Mouse (Mus musculus) lung, postnatal 4 days (tissue): ENCODE data around the gene Olfr554.
A peak's percentile ranks its signal among the peaks of the same experiment; 100 is the strongest.
"Not testable (repeated sequence)": the region's sequence is repeated elsewhere in the genome, so short reads cannot be mapped to it uniquely, and the experiment has no call there.

Experiments
- DNase-seq, 2 experiments: peaks; one replicate each; pipeline ENCODE4 v3.0.0; 2021

Gene Olfr554

DNA sequence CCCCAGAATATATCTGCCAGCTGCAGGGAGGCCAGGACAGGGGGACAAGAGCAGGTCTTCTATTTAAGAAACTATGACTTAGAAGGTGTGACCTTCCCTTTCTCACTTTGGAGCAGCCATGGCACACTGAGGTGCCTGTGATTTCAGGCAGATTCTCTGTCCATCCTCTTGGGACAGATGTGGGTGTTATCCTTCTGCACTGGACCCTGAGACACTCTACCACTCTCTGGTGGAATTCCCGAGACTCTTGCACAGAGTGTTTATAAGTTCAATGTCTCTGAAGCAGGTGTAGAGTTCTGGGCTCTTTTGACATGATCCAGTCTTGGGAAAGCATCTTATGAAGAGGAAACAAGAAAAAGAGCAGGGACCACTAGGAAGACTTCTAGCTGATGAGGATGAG is at the start of gene Olfr554:
Gene Olfr554, plus strand, starts transcription at position 301 of the 400 bp plus-strand sequence.
- DNase-seq: no peak

DNA sequence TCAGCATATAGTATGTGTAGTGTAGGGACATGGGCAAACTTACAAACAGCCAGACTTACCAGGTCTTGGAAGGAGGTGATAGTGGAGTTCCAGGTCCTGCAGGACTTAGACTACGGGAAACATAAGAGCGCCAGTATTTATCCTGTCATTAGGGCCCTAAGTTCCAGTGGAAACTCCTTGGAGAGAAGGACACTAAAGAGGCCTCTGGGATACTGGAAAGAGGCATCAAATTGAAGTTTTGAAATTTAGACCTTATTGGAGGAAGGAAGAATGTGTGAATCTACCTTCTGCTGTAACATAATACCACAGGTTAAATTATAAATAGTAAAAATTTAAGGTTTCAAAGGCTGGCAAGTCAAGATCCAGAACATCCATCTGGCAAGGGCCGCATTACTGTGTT is 46.4 kb upstream of the Olfr554 start, which contains the start of gene Olfr551:
Gene Olfr551, minus strand, starts transcription at position 101 of the 400 bp plus-strand sequence.
- DNase-seq: no peak

DNA sequence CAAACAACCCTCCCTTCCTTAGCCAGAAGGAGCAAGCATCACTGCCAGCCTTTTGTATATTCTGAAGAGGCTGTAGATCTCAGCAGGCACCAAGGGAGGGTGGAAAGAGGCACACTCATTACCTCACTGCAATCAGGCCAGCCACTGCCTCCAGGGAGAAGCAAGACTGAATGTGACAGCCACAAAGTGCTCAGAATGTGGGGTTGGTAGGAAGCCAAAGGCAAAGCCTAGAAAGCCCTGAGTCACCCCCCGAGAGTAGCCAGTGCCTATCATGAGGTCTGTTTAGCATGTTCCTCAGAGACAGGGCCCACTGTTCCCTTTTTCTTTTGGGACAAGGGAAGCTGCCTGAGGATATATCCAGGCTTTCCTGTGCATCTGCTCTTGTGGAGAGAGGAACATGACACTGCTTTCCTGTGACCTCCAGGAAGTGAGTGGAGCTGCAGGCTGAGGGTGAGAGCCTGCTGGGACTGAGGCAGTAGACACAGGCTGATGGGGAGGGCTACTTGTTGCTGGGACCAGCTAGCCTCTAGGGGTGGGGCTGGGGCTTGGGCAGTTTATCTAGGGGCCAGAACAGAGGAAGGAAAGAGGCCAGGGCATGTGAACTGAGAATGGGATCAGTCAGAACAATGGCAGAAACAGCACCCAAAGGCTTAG is 40.7 kb upstream of the Olfr554 start, which contains the start of gene Olfr552:
Gene Olfr552, plus strand, starts transcription at position 393 of the 654 bp plus-strand sequence.
- no peak for DNase-seq

DNA sequence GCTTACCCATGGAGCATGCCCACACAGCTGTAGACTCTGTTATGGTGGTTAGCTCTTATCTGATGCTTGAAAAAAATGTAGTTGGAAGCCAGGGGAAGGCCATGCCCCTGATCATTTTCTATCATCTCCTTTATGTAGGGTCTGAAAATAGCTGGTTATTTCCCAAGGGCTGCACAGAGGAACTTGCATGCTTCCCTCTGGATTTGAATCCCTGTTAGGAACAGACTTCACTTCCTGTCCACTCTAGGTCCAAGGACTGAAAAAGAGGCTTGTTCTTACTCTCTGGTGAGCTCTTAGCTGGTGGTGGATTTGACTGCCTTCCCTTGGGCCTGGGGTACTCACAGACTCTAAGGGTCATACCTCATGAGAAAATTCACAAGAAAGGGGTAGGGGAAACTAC is 20.1 kb upstream of the Olfr554 start, which contains the start of gene Olfr553:
Gene Olfr553, minus strand, starts transcription at position 101 of the 400 bp plus-strand sequence.
- DNase-seq: no peak

DNA sequence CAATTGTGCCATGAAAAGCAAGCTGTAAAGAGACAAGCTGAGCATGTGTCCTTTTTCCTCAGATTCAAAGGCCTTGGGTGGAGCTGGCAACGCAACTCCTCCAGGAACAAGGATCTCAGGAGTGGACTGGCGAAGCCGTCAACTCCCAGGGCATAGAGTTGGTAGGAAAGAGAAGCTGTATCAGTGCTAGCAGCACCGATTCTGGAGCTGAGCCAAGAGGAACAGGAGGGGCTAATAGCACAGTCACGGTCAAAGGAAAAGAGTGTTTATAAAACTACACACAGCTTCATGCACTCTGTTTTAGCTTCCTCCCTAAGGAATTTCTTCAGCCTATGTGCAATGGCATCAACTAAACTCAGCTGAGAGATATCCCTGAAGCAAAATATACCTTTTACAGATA is 18.6 kb upstream of the Olfr554 start:
- peak; percentile 50 to 52 for DNase-seq

DNA sequence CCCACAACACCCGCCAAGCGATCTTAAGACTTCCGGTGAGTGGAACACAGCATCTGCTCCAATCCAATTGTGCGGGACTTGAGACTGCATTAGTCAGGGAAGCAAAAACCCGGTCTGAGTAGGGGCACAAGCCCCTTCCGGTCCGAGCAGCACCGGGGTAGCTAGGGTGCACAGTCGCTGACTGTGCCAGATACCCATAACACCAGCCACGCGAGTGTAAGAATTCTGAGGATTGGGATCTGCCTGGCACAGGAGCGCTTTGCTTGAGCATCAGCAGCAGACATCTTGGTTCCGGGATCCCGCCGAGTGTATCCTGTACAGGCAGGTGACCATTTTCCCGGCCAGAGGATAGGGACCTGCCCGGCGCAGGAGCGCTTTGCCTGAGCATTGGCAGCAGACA is 17.9 kb upstream of the Olfr554 start:
- DNase-seq: not testable (repeated sequence)

DNA sequence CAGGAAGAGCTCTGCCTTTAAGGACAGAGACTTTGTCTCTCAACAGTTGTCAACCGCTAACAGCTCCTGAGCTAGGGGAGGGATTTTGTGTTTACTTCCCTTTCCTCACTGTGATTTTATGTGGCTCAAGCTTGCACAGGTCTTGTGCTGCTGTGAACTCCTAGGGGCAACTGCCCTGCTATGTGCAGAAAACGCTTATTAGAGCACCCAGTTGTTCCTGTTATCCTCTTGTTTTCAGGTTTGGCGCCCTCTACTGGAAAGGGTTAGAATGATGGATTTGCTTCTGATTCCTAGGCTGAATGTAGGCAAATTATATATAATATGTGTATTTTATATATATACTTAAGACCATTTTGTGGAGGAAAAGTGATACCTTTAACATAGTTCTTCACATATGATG is 1.6 kb upstream of the Olfr554 start:
- peak in 1 of 2 experiments; percentile 55 for DNase-seq

DNA sequence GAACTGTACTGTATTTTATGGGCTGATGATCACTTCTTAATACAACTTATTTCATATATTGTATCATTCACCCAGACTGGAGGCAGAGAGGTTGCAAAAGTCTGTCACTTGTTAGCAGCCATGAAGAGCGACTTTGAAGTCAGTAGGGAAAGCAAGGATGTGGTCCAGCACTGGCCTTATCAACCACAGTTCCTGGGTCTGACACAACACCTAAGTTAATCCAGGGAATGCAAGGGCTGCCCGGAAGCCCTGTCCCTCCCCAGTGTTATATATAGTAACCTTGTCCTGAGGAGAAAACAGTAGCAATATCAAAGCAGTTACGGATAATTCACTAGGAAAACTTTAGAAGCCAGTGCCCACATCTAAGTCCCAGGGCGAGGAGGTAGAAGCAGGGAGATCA is 6.7 kb downstream of the Olfr554 start:
- DNase-seq: not testable (repeated sequence)

DNA sequence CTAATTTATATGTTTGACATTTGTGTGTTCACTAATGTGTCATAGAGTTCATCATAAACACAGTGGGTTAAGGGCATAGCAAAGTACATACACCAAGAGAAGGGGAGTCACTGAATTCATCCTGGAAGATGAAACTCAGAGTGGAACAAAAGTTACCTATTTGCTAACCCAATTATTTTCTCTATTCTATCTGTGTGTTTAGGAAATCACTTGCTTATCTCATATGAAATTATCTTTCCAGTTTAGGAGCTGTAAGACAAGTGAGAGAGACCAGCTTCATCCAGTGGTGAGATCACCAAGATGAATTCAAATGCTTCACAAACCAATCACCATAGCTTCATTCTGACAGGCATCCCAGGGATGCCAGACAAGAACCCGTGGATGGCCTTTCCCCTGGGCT is 20.3 kb downstream of the Olfr554 start, which contains the start of gene Olfr555:
Gene Olfr555, plus strand, starts transcription at position 301 of the 400 bp plus-strand sequence.
- DNase-seq: no peak

DNA sequence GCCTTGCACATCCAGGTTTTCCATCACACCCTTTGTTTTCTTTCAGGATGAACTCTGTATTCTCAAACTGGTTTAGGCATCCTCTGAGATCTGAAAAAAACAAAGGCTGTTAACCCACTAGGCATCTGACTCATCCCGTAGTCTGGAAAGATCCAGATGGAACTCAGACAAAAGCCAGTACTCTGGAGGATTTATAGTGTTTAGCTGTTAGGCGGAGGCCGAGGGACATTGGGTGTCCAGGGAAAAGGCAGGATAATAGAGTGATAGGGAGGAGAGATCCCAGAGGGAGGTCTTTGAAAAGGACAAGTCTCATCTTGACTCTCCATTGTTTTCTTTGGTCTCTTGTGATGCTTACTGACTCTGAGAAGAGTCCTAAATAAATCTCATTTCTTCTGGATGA is 26.4 kb downstream of the Olfr554 start, which contains the start of gene Olfr556:
Gene Olfr556, plus strand, starts transcription at position 301 of the 400 bp plus-strand sequence.
- DNase-seq: no peak

DNA sequence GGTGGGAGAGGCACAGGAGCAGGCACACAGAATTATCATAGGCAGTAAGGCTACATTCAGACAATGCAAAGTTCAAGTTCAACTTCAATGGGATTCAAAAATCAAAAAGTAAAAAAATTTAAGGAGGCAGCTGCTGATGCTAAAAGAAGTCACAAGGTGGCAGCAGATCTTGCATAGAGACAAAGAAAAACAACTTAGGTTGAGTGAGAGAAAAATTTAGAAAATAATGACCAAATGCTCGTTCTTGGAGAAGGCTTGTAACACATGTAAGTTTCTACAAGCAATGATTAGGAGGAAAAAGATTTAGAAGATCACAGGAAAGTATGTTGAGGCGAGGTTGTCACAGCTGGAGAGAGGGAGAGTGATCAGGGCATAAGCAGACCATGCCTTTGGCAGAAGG is 27.1 kb downstream of the Olfr554 start:
- DNase-seq: no peak

DNA sequence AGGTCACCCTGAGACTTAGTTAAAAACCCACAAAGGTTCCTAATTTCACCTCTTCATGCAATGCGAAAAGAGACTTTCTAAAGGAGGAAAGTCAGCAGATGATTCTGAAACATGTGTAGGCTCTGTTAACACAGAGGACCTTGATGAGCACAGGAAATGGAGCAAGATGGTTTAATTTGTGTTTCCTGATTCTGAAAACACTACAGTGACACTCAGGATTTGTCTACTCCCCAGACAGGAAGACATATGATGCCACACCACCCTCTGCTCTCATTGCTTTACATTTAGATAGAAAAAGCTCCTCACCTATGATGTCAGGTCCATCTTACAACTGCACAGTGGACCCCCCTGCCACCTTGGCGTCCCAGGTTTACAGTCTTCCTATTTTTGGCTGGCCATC is 38.0 kb downstream of the Olfr554 start:
- DNase-seq: no peak

DNA sequence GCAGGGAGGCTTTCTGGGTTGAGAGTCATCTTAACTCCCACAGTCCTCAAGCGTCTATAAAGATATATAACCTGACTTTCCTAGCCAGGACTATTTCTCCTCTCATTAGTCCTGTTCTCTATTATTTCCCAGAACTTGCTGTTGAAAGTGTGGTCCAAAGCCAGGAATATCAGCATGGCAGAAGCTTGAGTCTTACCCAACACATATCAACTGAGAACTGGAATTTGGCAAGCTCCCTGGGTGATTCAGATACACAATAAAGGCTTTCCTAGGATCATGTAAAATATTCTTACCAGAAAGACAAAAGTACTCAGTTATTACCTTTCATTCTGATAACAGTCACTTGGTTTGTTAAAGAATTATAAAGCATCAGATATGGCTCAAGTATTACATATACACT is 43.7 kb downstream of the Olfr554 start:
- no peak for DNase-seq

DNA sequence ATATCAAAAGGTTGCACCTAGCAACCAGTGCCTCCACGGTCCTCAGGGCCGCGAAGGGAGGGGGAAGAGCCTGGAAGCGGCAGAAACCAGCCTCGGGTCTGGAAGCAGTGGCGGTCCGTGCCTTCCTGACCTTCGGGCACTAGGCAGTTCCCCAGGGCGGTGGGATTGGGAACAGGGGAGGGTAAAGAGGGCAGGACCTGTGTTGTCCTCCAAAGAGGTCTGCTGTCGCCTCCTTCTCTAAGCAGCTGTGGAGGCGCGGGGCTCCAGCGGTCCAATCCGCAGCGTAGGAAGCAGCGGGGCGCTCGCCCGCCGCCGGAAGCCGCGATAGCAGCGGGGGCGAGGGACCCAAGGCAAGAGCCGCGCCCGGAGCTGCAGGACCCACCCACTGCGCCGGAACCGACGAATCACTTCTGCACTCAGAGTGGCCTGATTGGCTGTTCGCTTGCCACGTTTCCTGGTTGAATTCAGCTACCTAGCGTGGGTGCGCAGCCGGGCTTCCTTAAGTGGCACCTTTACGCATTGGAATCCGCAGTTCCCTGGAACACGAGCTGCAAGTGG is 48.8 kb downstream of the Olfr554 start, which contains the start of gene Trim68:
Gene Trim68, minus strand, starts transcription at position 384 of the 558 bp plus-strand sequence.
- DNase-seq: peak; percentile 91 to 95
